Mouse (Mus musculus): Measurements from ENCODE around the gene Cabp4. TPM values are rescaled to one million over a fixed set of nuclear protein-coding genes. Genes with fewer than 3 reads are reported as not detected.
"Not testable (repeated sequence)": the region's sequence is repeated elsewhere in the genome, so short reads cannot be mapped to it uniquely, and the experiment has no call there.

The Cabp4 gene
- total RNA-seq, 2 experiments from 2014 or later, result not detected

DNA sequence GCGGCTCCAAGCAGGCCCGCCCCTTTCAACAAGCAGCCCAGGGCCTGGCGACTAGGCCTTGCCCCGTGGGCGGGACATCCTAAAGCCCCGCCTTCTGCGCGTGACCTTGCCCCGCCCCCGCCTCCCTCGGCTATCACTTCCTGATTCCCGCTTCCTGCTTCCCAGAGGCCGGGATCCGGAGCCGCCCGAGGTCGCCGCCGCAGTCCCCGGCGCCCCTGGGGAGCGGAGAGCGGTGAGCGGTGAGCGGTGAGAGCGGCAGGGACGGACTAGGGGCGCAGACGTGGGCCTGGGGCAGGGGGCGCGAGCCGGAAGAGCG, 4.6 kb upstream of the Cabp4 start, which contains the start of gene Coro1b:
TSS of gene Coro1b (plus strand) at position 129 of the 316 bp plus-strand sequence.
- peak; percentile 92 to 95 for DNase-seq (ENCODE audit: low spot score in 2 of 2)

DNA sequence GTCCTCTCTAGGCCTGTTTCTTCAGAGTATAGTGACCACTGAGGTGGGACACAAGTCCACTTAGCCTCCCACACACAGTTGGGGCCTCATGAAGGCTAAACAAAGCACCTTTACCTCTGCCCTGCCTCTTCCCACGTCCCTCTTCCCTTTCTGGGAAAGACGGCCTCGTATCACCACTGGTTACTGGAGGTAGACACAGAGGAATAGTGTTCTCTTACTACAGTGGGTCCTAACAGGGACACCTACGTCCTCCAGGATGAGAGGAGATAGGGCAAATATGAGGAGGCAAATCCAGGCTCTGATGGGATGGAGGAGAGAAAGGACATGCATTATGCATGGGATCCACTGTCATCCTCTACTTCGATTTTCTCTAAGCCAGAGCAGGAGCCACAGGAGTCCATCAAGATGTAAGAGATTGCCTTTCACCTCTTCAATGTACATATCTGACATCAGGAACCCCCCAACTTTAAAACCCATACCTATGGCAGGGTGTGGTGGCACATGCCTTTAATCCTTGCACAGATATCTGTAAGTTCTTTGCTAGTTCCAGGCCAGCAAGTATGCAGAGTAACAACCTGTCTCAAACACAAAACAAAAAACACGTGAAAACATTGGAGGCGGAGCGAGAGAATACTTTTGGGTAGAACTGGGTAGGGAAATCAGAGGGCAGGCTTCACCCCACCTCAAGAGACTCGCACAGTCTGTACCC, 4.1 kb upstream of the Cabp4 start:
- DNase-seq (ENCODE audit: low spot score in 2 of 2), result no peak

DNA sequence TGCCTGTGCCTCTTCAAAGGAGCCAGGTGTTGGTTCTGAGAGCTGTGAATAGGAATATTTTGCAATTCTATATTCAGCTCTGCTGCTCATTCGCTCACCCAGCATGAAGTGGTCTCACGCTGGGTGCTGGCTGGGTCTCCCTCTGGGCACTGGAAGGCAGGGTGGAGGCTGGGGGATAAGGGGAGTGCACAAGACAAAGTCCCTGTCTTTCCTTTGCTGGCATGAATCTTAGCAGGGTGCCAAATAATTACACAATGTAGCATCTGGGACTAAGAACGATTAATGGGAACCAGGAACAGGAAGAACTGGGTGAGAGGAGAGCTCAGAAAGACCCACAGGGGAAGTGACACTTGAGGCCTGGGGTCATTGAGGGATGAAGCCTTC, 3.2 kb upstream of the Cabp4 start:
- no peak for DNase-seq (ENCODE audit: low spot score in 2 of 2)

DNA sequence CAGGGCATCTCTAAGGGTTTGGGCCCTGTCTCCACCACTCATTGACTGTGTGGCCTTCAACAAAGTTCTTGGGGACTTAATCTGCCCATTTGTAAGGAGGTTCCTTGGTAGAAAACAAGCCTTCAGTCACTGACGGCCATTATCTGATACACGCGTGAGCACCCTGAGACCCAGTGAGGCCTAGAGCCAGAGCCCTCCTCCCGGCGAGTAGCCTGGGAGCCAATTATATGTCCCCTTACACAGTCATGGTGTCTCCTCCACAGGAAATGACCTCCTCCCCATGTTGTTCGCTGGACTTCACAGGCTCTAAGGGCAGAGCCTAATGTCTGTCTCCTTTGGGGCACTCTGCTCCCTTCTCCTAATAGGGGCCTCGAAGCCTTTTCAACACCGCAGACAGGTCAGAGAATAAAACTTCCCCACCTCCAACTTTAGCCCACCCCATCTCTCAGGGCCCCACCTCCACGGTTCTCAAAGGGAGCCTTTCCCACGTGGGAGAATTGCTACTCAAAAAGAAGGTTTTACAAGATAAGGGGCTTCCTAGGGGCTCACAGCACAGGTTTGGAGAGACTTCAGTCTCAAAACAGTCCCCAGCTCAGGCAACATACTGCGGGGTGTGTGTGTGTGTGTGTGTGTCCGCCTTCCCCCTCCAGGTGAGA, 2.7 kb upstream of the Cabp4 start:
- DNase-seq (ENCODE audit: low spot score in 2 of 2), result no peak

DNA sequence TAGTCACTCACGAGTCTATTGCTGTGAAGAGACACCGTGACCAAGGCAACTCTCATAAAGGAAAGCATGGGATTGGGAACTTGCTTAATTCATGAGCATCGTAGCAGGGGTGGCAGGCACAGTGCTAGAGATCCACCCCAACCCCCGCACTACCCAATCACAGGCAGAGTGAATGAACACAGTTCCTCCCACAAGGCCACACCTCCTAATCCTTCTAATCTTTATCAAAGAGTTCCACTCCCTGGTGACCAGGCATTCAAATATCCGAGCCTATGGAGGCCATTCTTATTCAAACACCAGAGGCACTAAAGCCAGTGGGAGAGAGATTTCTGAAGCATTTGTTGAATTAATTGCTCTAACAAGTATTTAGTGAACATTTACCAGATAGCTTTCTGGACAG, 2.1 kb upstream of the Cabp4 start:
- no peak for DNase-seq (ENCODE audit: low spot score in 2 of 2)

DNA sequence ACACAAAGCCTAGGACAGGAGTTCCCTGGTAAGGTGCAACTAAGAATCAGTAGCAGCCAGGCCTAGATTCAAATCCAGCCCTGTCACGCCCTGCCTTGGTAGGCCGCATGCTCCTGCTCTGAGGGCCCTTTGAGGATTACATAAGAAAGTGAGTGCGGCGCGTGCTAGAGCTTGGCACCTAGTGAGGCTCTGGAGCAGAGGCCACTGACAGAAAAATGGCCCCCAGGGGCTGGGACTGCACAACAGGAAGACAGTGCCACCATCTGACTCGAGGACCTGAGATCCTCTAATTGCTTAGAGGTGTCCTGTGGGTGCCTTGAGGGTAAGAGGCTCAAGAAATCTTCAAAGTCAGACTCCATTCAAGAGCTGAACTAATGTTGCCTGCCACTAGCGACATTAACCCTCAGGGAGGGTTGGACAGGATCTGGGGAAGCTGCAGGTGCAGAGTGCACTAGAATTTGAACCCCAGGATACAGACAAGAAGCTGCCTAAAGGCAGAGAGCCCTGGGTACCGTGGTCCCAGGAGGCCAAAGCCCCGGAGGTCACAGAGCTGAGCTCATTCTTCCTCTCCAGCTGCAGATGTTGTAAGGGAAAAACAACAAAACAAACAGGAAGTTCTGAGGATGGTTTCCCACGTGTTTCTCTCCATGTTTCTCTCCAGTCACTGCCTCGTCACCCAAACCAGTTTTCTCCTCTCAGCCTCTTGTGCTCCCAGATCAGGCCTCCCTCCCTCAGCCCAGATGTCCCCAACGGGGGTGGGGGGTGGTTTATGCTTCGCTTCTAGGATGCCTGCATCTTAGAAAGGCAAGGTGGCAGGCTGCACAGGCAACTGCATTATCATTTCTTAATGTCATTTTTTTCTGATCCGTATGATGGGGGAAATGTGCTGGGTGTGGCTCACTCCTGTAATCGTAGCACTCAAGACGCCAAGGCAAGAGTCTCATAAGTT, 991 bp upstream of the Cabp4 start:
- no peak for DNase-seq (ENCODE audit: low spot score in 2 of 2)

DNA sequence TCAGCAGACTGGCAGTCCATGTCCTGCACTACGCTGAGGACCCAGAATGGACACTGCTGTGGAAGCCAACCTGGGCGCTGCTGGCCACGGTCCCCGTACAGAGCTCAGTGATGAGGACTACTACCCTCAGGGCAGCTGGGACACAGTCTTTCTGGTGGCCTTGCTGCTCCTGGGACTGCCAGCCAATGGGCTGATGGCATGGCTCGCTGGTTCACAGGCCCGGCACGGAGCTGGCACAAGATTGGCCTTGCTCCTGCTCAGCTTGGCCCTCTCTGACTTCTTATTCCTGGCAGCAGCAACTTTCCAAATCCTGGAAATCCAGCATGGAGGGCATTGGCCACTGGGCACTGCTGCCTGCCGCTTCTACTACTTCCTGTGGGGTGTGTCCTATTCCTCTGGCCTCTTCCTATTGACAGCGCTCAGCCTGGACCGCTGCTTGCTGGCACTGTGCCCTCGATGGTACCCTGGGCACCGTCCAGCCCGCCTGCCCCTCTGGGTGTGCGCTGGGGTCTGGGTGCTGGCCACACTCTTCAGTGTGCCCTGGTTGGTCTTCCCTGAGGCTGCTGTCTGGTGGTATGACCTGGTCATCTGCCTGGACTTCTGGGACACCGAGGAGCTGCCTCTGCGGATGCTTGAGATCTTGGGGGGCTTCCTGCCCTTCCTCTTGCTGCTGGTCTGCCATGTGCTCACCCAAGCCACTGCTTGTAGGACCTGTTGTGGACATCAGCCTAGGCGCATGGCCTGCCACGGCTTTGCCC, 1.2 kb downstream of the Cabp4 start:
- DNase-seq (ENCODE audit: low spot score in 2 of 2), result no peak

DNA sequence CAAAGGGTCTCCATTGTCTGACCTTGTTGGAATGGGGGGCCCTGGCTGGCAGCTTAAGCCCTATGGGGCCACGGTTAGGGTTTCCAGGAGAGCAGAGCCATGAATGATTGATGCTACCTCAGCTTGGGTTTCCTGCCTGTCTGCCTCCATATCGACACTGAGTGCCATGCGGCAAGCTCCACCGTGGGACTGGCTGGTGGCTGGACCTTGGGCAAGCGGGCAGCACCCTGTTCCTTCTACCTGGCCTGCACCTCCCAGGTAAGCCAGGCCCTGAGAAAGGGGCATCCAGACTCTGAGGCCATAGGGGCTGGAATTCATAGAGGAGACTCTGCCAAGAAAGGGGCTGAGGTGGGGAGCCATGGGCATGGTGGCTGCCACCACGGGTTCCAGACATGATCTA, 3.7 kb downstream of the Cabp4 start:
- DNase-seq (ENCODE audit: low spot score in 2 of 2), result no peak

DNA sequence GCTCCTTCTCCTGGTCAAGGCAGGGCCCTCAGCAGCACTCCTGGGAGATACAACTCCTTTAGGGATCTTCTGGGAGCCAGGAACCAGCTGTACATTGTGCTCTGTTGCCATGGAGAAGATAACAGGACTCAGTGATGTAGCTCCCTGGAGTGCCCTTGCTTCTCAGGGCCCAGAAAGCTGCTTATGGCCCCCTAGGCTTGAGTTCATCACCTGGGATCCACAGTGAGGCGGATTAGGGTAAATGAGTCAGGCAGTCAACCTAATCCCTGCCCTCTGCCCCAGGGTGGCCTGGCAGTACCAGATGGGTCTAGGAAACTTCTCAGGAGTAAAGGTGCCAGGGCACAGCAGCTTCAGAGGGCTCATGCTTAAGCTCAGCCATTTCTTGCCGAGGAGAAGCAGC, 4.4 kb downstream of the Cabp4 start, which contains the start of gene Gpr152:
TSS of gene Gpr152 (plus strand) at position 342 of the 400 bp plus-strand sequence.
- no peak for DNase-seq (ENCODE audit: low spot score in 2 of 2)

DNA sequence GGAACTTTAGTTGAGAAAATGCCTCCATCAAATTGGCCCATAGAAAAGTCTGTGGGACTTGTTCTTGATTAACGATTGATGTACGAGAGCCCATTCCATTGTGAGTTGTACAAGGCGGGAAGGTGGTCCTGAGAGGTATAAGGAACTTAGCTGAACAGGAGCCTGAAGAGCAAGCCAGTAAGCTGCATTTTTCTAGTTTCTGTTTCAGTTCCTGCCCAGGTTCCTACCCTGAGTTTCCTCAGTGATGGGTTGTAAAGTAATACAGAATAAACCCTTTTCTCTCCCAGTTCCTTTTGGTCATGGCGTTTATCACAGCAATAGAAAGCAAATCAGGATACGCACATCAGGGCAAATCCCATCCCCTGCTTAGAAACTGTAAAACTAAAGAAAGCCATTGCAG, 5.9 kb downstream of the Cabp4 start:
- no peak for DNase-seq (ENCODE audit: low spot score in 2 of 2)

DNA sequence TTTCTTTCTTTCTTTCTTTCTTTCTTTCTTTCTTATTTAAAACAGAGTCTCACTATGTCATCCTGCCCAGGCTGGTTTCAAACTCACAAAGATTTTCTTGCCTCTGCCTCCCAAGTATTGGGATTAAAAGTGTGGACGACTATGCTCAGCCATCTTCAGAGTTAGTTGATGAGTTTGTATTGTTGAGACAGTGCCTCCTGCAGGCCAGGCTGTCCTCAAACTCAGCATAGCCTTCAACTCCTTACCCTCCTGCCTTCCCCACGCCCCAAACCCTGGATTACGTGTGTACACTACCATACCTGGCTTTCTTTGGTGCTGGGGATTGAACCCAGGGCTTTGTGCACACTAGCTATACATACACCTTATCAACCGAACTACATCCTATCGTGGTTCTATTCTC, 7.4 kb downstream of the Cabp4 start:
- DNase-seq (ENCODE audit: low spot score in 2 of 2), result no peak

DNA sequence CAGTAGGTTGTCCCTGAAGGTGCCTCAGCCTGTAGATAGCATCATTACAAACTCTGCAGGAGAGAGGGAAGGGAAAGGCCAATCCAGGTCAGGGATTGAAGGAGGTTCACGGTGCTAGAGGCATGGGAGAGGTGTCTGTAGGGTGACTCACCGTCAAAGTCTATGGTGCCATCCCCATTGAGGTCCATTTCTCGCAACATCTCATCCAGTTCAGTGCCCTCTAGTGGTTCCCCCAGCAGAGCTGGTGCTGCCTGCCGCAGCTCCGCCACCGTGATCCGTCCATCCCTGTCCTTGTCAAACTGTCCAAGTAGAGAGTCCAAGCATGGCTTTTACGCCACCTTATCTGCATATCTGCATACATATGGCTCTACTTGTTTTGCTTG, 7.9 kb downstream of the Cabp4 start:
- DNase-seq (ENCODE audit: low spot score in 2 of 2), result not testable (repeated sequence)

DNA sequence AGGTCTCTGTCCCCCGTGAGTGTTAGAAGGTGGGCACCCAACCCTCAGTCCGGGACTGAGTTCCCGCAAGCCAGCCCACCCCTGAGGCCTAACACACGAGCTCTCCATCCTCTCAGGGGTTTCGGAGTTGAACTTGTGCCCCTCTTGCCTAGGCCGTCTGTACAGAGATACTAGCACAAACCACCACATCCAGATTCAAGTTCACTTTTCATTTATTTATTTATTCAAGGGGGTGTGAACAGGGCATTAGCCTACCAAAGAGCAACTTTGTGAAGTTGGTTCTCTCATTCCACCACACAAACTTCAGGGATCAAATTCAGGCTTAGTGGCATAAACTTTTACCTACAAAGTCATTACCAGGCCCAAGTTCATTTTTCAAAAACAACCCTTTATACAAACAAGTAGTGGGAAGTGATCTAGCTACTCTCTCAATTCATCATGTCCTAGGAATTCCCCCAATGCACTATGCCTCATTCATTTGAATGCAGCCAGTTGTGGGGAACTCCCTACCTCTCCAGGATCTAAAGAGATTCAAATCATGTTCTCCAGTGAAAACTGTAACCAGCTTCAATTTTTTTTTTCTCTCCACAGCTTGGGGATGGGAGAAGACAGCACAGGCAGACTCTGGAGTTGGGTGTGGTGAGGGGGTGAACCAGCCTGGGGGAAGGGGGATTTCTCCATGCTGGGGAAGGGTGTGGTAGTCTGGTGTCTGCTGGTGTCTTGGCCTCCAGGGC, 8.4 kb downstream of the Cabp4 start:
- not testable (repeated sequence) for DNase-seq (ENCODE audit: low spot score in 2 of 2)

DNA sequence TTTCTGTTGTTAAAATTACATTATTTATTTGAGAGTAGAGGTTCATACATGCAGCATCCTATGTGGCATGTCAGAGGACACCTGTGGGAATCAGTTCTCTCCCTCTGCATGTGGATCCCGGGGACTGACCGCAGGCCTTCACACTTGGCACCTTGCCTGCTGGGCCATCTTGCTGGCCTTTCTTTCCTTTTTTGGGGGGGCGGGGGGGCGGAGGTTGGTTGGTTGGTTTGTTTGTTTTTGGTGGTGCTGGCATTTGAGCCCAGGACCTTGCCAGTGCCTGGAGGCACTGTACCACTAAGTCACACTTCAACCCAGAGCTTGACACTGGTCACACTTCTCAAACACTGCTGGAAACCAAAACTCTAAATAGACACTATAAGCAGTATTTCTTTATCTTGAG, 9.5 kb downstream of the Cabp4 start:
- DNase-seq (ENCODE audit: low spot score in 2 of 2), result no peak

DNA sequence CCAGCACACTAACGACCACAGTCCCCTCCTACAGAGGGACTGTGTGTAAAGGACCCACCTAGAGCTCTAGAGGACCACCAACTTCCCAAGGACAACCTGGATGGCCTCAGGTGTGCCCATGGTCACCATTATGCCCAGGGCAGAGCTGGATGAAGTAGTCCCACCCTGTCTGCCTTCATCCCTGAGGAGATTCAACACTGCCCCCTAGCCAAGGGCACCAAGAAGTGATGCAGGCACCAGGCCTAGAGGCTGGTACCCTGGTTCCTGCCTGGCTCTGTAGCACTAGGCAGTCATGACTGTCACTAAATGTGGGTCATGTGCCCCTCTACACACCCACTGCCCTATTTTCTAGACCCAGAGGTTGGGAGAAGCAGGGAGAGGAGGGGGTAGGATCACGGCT, 12.1 kb downstream of the Cabp4 start:
- DNase-seq (ENCODE audit: low spot score in 2 of 2), result no peak

DNA sequence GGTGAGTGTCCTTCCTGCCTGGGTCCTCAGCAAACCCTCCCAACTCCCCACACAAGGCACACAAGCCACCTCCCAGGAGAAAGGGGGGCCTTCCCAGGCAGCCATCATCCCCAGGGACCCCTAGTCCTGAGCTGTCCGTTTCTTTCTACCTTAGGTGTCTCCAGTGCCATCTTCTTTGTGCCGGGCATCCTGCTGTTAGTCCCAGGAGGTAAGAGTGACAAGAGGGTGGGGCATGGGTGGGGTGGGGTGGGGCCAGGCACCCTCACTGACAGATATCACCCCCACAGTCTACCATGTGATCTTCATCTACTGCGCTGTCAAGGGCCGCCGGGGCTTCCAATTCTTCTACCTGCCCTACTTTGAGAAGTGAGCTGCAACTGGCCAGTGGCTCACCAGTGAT, 12.8 kb downstream of the Cabp4 start:
- no peak for DNase-seq (ENCODE audit: low spot score in 2 of 2)

DNA sequence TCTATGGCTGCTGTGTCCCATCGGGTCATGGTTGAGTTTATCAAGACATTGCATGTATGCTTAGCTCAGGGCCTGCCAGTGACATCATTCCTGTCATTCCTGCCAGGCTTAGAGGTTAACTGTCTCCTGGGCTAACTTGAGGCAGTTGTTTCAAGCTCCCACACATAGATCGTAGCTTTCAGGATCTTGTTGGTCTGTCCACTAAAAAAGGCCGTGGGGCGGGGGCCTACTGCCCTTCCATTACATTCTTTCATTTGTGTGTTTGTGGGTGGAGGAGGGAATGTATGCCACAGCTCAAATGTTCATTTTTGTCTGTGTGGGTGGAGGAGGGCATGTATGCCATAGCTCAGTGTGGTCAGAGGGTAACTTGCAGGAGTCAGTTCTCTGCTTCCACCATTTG, 13.7 kb downstream of the Cabp4 start:
- DNase-seq (ENCODE audit: low spot score in 2 of 2), result no peak

DNA sequence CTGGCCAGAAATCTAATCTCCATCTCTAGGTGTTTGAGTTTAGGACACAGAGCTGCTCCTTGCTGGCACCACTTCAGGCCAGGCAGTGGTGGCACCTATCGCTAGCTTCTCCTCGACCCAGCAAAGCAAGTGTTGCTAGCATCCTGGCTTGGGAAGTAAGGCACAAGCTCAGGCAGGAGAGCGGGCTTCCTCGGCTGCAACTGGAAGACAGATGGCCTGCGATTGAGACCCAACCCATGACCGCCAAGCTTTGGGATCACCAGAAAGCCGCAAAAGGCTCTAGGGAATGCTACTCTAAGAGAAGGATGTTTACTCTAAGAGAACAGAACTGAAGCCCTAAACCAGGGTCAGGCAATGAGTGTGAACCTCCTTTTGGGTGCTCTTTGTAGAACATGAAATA, 14.4 kb downstream of the Cabp4 start:
- no peak for DNase-seq (ENCODE audit: low spot score in 2 of 2)

DNA sequence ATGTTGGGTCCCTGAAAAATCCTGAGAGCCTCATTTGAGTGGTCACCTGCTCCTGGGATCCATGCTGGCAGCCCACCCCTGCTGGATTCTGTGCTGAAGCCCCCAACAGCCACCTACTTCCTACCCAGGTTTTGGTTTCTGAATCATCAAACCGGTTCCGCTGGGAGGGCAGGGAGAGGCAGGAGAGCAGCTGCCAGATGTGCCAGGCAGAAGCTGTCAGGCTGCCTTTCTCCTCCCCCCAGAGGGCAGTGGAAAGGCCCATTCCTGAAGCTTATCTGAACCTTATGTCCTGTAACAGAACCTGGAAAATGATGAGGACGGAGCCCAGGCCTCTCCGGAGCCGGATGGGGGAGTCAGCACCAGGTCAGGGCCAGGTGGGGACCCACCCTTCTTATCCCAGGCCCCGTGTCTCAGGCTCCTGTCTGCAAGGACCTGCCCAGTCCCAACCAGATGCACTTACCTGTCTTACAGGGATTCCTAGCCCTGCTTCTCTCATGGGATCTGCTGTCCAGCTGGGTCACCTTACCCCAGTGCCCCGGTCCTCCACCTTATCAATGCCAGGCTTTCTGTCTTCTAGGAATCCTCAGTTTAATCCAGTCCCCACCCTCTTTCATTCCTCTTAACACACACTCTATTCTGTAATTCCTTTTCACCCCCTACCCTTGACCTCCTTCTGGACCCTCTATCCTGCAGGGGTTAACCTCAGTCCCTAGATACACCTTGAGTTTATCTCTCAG, 16.9 kb downstream of the Cabp4 start:
- no peak for DNase-seq (ENCODE audit: low spot score in 2 of 2)
